Mouse (Mus musculus) macrophage (primary cell): ENCODE measurements around the gene Pcdh8. TPM values are rescaled to one million over a fixed set of nuclear protein-coding genes. Genes with fewer than 3 reads are reported as not detected.

Experiments
- H3K27ac ChIP-seq: fragments of 350-480 bp; formaldehyde crosslinking; 2 replicates; pipeline ENCODE4 v1.9.0; 2021
- H3K36me3 ChIP-seq: fragments of 350-480 bp; formaldehyde crosslinking; 2 replicates; pipeline ENCODE4 v1.9.0; 2021; ENCODE audit errors: inconsistent target
- H3K4me3 ChIP-seq: fragments of 350-480 bp; formaldehyde crosslinking; 2 replicates; pipeline ENCODE4 v1.9.0; 2021; ENCODE audit errors: inconsistent target
- H3K79me2 ChIP-seq: fragments of 350-480 bp; formaldehyde crosslinking; 2 replicates; pipeline ENCODE4 v1.9.0; 2021; ENCODE audit errors: inconsistent target
- WGBS: methylation state at CpG from one replicate; pipeline ENCODE4 v1.1.7; 2026; ENCODE audit warnings: inconsistent platforms; ENCODE audit not compliant: missing documents; 5-methylcytosine and 5-hydroxymethylcytosine counted together
- polyA plus RNA-seq: library from polyadenylated mRNA; stranded (reverse); fragments of 250-400 nt; gene quantifications from 3 replicates; pipeline ENCODE4 v1.2.4, GENCODE M21; 2018; ENCODE audit warnings: inconsistent platforms

Pcdh8 gene
- polyA plus RNA-seq, 1 experiment from 2014 or later, result not detected

- no peak overlapping the region for H3K27ac ChIP-seq
- no peak overlapping the region for H3K4me3 ChIP-seq
- no peaks in the 10 kb centered on the region for H3K36me3 ChIP-seq
- H3K79me2 ChIP-seq, result no peaks in the 10 kb centered on the region
- 91% methylated on average over 18 of the region's 18 CpGs for WGBS
Observed at GRCm38 (mm10) chr14:79724002-79724681, 47.0 kb downstream of the Pcdh8 start.

DNA sequence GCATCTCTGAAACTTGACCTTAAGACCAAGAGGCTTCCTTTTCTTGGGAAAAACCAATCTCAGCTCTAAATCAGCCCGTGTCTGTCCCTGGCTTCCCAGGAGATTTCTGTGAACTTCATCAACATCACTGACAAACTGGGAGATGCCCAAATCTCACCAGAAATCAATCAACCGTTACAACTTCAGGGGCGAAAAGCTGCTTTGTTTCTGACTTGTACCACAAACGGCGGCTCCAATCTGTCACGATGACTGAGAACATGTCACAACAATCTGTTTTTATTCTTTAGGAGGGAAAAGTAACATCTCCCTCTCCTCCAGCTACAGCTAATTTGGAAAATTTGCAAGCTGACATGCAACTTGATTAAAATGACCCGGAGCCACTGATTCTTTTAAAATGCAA is 48.9 kb downstream of the Pcdh8 start:
- 77% methylated on average over 7 of the region's 7 CpGs for WGBS
- no peak overlapping the region for H3K27ac ChIP-seq
- H3K4me3 ChIP-seq, result no peak overlapping the region
- H3K79me2 ChIP-seq, result no peaks in the 10 kb centered on the region
- no peaks in the 10 kb centered on the region for H3K36me3 ChIP-seq

Other genes starting within 250 kb of the Pcdh8 start
- gene Sugt1, start 183.6 kb downstream of the Pcdh8 start, polyA plus RNA-seq, result 49.7 to 86.9 TPM (median 67.8 TPM) in 3 replicates
- not detected in 3 replicates for gene Cnmd, start 109.1 kb downstream of the Pcdh8 start, polyA plus RNA-seq
- 0.20 to 0.76 TPM in 2 of 3 replicates, not detected in the other for gene Olfm4, start 212.8 kb upstream of the Pcdh8 start, polyA plus RNA-seq